Mouse (Mus musculus): Measurements from ENCODE around the gene Tsc1. TPM values are rescaled to one million over a fixed set of nuclear protein-coding genes. Genes with fewer than 3 reads are reported as not detected.

Tsc1 gene
- polyA plus RNA-seq, 1 experiment, result 1.7 TPM

DNA sequence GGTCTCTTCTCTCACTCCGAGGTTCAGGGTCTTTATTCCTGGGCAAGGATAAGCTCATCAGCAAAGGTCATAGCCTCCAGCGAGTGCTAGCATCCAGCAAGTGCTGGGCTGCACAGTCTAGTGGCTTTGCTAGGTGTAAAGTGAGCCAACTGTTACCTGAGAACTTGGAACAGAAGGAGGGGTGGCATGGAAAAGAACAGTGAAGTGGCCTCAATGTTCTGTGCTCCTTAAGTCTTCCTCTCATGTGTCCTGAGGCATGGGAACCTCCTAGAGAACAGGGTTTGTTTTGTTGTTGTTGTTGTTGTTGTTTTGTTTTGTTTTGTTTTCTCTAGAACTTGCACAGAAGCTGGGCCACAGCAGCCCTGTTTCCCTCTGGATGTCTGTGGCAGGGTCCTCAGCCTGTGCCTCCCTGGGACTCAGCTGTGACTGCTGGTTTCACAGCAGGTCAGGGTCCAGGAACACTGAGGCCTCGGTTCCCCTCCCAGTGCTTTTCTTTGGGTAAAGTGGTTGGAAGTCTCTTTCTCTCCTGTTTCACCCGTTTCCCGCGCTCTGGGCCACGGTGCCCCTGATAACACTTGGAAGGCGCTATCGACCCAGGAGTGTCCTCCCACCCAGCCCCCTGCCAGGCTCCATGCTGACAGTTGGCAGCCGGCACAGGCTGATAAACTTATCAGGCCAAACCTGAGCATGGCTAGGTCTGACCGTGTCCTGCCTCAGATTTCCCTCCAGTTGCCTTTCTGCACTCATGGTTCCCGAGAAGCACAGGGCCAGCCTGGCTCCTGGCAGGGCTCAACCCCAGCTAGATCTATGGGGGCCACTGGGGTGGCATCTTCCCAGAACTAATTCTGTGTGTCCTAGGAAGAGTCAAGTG is 39.1 kb upstream of the Tsc1 start:
- TF ChIP-seq FLI1 (IDR thresholded peaks at IDR 0.05; ENCODE audit: low read length) (no peak), GATA1 (IDR thresholded peaks at IDR 0.05; ENCODE audit: borderline replicate concordance, low read length) (no peak)
- peaks cover 87% of the 10 kb centered on the region for H3K4me1 ChIP-seq
- H3K9me3 ChIP-seq, result no peaks in the 10 kb centered on the region
- peak overlapping the region; percentile 71 for H3K4me3 ChIP-seq (replicated peaks)
- no peaks in the 10 kb centered on the region for H3K27me3 ChIP-seq (replicated peaks)
- H3K36me3 ChIP-seq (replicated peaks; ENCODE audit: low read length), result peaks cover 17% of the 10 kb centered on the region

DNA sequence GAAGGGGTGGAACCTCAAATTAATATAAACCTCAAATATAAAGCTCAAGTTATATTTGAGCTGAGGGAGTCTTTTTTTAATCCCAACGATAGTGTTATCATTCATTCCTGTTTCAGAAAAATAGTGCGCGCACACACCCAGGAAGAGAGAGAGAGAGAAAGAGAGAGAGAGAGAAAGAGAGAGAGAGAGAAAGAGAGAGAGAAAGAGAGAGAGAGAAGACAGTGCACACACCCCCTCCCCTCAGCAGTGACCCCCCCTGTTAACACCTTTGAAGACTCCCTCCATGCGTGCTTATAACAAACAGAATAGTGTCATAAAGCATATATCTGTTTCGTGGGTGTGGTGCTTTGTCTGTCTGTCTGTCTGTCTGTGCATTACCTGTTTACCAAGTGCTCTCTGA is 37.5 kb upstream of the Tsc1 start:
- H3K4me3 ChIP-seq (replicated peaks), result no peak overlapping the region
- H3K4me1 ChIP-seq, result peaks cover 87% of the 10 kb centered on the region
- H3K9me3 ChIP-seq, result no peaks in the 10 kb centered on the region
- H3K36me3 ChIP-seq (replicated peaks; ENCODE audit: low read length), result peaks cover 31% of the 10 kb centered on the region
- H3K27me3 ChIP-seq (replicated peaks), result no peaks in the 10 kb centered on the region
- no peak for TF ChIP-seq GATA1 (IDR thresholded peaks at IDR 0.05; ENCODE audit: borderline replicate concordance, low read length)
- TF ChIP-seq FLI1 (IDR thresholded peaks at IDR 0.05; ENCODE audit: low read length), result no peak

DNA sequence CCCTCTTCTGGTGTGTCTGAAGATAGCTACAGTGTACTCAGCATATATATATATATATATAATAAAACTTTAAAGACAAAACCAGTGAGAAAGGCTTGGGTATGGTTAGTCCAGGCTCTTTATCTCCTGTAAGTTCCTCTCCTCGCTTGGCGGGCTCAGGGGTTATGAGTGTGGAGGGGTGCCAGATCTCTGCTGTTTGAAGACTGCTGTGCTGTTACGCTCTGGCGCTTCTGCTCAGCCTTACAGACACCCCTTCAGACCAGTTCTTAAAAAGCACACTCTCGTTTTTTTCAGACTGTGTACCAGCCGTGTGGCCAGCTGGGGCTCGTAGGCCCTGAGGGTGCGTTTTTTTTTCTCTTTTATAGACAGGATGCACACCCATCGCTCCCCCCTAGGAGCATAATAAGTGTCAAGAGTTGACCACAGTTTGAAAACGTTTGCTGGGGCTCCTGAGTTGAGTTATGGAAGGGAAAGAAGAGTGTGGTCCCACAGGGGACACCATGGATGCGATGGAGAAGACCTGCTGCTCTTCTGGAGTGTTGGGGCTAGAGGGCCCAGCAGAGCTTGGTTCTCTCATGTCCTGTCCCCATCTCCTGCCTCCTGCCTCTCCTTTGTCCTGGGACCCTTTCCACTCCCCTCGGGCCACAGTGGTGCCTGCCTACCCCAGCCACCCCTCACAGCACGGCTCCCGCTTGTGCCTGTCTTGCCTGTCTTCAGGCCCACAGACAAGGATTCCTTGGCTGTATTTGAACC is 35.1 kb upstream of the Tsc1 start:
- no peaks in the 10 kb centered on the region for H3K27me3 ChIP-seq (replicated peaks)
- peaks cover 87% of the 10 kb centered on the region for H3K4me1 ChIP-seq
- TF ChIP-seq FLI1 (IDR thresholded peaks at IDR 0.05; ENCODE audit: low read length) (no peak), GATA1 (IDR thresholded peaks at IDR 0.05; ENCODE audit: borderline replicate concordance, low read length) (no peak)
- no peaks in the 10 kb centered on the region for H3K9me3 ChIP-seq
- H3K36me3 ChIP-seq (replicated peaks; ENCODE audit: low read length), result peaks cover 56% of the 10 kb centered on the region
- peak overlapping the region; percentile 42 for H3K4me3 ChIP-seq (replicated peaks)

DNA sequence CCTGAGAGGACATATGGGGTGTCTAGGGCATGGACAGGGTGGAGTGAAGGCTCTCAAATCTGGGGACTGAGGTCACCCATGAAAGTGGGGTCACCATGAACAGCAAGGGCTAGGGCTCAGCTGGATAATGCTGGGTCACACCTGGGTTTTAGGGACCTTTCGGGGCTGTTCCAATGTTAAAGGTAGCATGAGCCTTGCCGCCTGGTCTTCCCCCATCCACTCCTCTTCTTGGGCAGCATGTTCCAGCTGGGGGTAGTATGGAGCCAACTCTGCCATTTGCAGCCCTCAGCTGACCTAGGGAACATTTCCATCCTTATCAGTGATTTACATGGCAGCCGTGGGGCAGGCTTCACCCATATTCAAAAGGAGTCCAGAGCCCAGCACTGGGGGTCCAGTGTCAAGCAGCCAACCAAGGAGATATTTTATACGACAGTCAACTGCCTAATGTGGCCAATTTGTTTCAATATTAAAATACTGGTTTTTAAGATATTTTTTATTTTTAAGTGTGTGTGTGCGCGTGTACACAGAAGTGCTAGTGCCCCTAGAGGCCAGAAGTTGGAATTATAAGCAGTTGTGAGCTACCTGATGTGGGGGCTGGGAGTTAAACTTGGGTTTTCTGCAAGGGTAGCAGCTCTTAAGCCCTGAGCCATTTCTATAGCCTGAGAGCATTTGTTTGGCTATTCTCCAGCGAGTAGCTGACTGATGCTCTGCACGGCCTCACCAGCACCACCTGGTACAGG is 34.3 kb upstream of the Tsc1 start:
- H3K36me3 ChIP-seq (replicated peaks; ENCODE audit: low read length), result peaks cover 64% of the 10 kb centered on the region
- H3K27me3 ChIP-seq (replicated peaks), result no peaks in the 10 kb centered on the region
- H3K9me3 ChIP-seq, result no peaks in the 10 kb centered on the region
- TF ChIP-seq FLI1 (IDR thresholded peaks at IDR 0.05; ENCODE audit: low read length) (no peak), GATA1 (IDR thresholded peaks at IDR 0.05; ENCODE audit: borderline replicate concordance, low read length) (no peak)
- H3K4me3 ChIP-seq (replicated peaks), result no peak overlapping the region
- H3K4me1 ChIP-seq, result peaks cover 87% of the 10 kb centered on the region

DNA sequence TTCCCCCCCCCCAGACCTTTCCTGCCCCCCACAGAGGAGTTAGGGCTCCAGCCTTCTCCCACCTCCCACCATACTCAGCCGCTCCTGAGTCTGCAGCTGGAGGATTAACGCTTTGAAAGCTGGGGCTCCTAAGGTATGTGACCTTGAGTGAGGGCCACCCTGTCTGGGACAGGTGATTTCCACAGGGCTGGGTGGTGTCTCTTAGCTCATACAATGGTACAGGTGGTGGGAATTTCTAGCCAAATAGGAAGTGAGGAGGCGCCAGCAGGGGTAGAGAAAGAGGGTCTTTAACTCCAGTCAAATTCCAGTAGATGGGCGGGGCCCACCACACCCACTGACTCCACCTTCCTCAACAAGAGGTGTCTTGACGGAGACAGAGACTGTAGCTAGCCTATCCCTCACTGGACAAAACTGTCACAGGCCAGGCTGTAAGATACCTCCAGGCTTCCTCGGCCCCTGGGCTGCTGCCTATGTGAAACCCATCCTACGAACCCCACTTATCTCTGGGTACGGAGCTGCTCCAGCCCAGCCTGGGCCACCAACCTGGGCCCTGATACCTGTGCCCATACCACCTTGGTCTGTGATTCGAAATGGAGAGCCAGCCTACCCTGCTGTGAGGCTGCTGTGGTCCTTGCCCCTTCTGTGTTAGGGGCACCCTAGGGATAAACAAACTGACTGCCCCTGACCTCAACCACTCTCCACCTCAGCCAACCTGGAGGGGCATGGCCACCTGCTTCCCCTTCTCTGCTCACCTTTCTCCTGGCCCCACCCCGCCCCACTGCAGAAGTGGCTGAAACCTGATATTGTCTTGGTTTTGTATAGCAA is 33.5 kb upstream of the Tsc1 start:
- peaks cover 71% of the 10 kb centered on the region for H3K36me3 ChIP-seq (replicated peaks; ENCODE audit: low read length)
- no peak for TF ChIP-seq GATA1 (IDR thresholded peaks at IDR 0.05; ENCODE audit: borderline replicate concordance, low read length)
- no peak for TF ChIP-seq FLI1 (IDR thresholded peaks at IDR 0.05; ENCODE audit: low read length)

DNA sequence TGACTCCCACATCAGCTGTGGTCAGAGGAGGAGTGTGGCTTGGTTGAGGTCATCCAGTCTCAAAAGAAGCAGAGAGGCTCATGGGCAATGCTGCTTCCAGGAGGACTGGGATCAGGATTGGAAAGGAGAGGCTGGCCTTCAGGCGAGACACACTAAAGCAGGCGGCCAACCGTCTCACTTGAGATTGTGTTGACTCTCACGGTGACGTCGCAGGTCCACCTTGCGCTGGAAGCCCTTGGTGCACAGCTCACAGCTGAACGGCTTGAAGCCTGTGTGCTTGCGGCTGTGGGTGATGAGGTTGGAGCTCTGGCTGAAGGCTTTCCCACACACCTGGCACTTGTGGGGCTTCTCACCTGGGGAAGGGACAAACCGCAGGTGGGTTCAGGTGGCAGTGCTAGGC is 31.2 kb upstream of the Tsc1 start:
- H3K36me3 ChIP-seq (replicated peaks; ENCODE audit: low read length), result peaks cover 89% of the 10 kb centered on the region
- H3K4me3 ChIP-seq (replicated peaks), result no peak overlapping the region

More for the DNA sequence above, 33.5 kb upstream of the Tsc1 start:
- H3K27me3 ChIP-seq (replicated peaks), result no peaks in the 10 kb centered on the region
- peaks cover 87% of the 10 kb centered on the region for H3K4me1 ChIP-seq
- H3K9me3 ChIP-seq, result no peaks in the 10 kb centered on the region
- peak overlapping the region; percentile 17 for H3K4me3 ChIP-seq (replicated peaks)

DNA sequence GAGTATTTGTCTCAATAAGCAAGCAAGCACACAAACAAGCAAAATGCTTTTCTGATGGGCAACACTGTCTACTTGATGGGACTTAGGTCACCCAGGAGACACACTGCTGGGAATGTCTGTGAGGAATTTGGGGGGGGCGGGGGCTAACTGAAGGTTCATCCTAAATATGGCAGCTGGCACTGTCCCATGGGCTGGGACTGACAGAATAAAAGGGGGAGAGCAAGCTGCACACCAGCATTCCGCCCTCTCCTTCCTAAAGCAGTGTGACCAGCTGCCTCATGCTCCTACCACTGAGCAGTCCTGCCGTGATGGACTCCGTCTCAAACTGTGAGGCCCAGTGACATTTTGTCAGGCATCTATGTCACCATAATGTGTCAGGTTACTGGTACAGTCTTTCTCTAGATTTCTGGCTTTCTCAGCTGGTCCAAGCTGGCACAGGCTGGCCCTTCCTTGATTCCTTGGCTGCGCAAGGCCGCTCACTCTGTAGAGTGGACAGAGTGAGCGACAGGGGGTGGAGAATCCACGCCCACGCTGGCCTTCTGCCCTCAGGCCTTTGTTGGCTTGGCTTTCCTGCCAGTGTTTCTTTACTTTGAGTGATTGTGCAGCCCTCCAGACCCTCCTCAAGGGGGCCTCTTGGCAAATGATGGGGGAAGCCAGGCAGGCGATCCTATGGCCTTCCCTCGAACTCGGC is 30.2 kb upstream of the Tsc1 start:
- Histone ChIP-seq H3K4me3 (replicated peaks) (no peak overlapping the region), H3K4me1 (peaks cover 100% of the 10 kb centered on the region), H3K9me3 (no peaks in the 10 kb centered on the region), H3K36me3 (replicated peaks; ENCODE audit: low read length) (peaks cover 97% of the 10 kb centered on the region), H3K27me3 (replicated peaks) (no peaks in the 10 kb centered on the region)
- TF ChIP-seq FLI1 (IDR thresholded peaks at IDR 0.05; ENCODE audit: low read length) (no peak), GATA1 (IDR thresholded peaks at IDR 0.05; ENCODE audit: borderline replicate concordance, low read length) (no peak)

More for the DNA sequence above, 31.2 kb upstream of the Tsc1 start:
- TF ChIP-seq FLI1 (IDR thresholded peaks at IDR 0.05; ENCODE audit: low read length), result no peak
- no peak for TF ChIP-seq GATA1 (IDR thresholded peaks at IDR 0.05; ENCODE audit: borderline replicate concordance, low read length)
- H3K9me3 ChIP-seq, result no peaks in the 10 kb centered on the region
- peaks cover 94% of the 10 kb centered on the region for H3K4me1 ChIP-seq
- no peaks in the 10 kb centered on the region for H3K27me3 ChIP-seq (replicated peaks)

DNA sequence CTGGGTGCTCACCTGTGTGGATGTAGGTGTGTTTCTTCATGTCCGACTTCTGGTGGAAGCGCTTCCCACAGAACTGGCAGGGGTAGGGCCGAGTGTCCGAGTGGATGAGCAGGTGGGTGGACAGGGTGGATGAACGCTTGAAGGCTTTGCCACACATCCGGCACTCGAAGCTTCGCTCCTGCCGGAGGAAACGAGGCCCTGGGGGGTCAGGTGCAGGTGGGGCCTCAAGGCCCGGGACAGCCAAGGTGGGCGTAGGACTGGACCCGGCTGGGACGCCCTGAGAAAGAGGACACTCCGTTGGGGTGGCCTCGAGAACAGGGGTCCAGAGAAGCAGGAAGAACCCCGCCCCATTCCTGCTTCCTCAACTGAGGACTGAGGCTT is 29.6 kb upstream of the Tsc1 start:
- Histone ChIP-seq H3K36me3 (replicated peaks; ENCODE audit: low read length) (peaks cover 97% of the 10 kb centered on the region), H3K4me1 (peaks cover 100% of the 10 kb centered on the region), H3K4me3 (replicated peaks) (no peak overlapping the region), H3K27me3 (replicated peaks) (no peaks in the 10 kb centered on the region), H3K9me3 (no peaks in the 10 kb centered on the region)
- no peak for TF ChIP-seq GATA1 (IDR thresholded peaks at IDR 0.05; ENCODE audit: borderline replicate concordance, low read length)
- TF ChIP-seq FLI1 (IDR thresholded peaks at IDR 0.05; ENCODE audit: low read length), result no peak

All from megakaryocyte, embryonic 14.5 days (primary cell).